Mouse (Mus musculus): ENCODE measurements at regions not wholly inside any gene's neighbourhood (a gene's known extent, or its start where the extent isn't known, plus 50 kb on each side); places are given as distances from the start of the nearest gene placed in this dataset.

DNA sequence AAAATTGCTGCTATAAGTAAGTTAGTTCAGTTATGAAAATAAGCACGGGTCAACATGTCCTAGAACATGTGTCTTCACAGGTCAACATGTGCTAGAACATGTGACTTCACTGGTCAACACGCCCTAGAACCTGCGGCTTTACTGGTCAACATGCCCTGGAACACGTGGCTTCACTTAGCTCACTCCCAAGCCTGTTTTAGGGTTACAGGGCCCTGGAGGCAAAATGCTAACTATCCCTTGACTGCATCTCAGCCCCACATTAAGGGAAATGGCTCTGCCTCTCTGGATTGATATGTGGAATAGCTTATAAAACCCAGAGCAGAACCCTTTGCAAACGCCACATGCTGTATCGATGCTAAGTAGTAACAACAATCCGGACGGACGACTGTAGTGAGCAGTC lies 67.8 kb downstream of the Nkx6-1 start:
- no peak for DNase-seq (ENCODE audit: low spot score in 2 of 2)

DNA sequence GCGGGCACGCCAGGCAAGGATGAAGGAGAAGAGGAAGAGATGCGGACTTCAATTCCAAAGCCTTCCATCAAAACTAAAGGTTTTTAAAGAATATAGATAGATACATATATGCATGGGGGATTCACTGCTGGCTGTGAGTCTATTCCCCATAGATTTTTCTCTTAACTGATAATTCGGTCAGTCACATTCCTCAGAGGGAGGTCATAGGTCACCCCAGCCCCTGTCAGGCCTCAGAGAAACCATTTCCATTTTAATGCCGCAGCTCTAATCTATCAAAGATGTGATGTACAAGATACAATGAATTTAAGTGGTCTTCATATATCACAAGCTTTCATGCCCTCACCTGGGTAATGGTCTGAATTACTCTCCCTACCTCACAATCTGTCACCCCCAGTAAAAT lies 73.6 kb downstream of the Nkx6-1 start:
- no peak for DNase-seq (ENCODE audit: low spot score in 2 of 2)

DNA sequence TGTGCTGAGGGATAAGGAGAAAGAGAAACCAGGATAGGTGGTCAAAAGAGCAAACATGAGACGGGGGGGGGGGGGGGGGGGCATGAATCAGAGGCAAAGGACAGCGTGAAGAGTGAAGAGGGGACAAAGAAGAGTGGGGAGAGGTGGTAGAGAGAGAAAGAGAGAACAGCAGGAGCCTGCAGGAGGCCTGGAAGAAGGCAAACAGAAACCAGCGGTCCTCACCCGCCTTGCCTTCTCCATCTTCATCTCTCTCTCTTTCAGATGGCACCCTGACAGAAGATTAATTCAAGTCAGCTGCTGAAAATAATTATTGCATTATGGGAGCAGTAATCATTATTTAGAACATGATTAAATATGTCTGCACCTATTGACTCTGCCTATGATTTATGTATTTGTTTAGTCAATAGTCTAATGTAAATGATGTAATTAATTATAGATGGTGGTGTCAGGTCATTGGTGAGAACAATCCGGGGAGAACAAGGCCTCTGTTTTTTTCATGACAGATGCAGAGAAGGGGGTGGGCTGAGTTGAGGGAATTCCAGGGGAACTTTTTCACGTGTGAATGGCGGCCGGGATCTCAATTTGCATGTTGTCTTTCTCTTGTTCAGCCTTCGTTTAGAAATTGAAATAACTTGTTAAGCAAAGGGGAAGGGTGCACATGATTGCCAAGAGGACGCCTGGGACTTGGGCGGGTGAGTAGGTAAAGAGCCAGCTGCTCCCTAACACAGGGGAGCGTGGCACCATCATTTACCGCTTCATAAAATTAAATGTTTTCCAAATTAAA lies 74.3 kb downstream of the Nkx6-1 start:
- no peak for DNase-seq (ENCODE audit: low spot score in 2 of 2)

DNA sequence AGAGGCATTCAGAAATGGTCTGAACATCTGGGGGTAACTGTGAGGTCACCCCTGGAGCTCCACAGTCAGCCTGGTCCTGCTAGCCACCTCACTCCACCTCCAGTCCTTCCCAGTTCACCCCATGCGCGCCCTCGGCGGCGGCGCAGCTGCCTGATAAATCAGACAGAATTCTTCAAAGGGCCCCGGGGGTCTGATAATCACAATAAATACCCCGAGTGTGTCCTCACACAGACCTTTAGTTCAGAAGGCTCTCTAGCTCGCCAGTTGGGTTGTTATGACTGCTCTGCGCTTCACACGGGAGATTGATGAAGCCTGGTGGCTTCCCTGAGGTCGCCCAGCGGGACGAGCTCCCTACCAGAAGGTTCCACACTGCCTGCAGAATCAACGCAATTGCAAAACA lies 91.8 kb downstream of the Nkx6-1 start:
- no peak for DNase-seq (ENCODE audit: low spot score in 2 of 2)

DNA sequence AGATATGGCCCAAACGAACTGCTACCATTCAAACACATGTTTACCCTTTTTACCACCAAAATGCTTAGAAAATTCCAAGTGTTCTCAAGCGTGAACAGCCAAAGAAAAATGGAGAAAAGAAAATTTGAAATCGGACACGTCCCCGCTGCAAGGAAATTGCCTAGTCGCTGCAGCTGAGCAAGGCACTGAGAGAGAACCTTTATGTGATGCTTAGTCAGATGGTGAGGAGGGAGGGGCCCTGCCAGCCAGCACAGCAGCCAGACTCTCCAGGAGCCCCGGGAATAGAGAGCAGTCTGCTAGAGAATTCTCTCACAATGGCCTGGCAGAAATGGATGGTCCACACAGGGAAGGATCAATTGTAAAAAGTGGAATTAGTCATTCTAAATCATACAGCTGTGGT lies 99.0 kb downstream of the Nkx6-1 start:
- no peak for DNase-seq (ENCODE audit: low spot score in 2 of 2)

DNA sequence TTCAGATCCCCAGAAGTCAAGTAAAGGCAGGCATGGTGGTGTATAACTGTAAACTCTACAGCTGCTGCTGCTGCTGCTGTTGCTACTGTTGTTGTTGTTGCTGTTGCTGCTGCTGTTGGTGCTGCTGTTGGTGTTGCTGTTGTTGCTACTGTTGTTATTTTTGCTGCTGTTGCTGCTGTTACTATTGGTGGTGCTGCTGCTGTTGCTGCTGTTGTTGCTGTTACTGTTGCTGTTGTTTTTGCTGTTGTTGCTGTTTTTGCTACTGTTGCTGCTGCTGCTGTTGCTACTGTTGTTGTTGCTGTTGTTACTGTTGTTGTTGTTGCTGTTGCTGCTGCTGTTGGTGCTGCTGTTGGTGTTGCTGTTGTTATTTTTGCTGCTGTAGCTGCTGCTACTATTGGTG lies 104.4 kb downstream of the Nkx6-1 start:
- no peak for DNase-seq (ENCODE audit: low spot score in 2 of 2)

DNA sequence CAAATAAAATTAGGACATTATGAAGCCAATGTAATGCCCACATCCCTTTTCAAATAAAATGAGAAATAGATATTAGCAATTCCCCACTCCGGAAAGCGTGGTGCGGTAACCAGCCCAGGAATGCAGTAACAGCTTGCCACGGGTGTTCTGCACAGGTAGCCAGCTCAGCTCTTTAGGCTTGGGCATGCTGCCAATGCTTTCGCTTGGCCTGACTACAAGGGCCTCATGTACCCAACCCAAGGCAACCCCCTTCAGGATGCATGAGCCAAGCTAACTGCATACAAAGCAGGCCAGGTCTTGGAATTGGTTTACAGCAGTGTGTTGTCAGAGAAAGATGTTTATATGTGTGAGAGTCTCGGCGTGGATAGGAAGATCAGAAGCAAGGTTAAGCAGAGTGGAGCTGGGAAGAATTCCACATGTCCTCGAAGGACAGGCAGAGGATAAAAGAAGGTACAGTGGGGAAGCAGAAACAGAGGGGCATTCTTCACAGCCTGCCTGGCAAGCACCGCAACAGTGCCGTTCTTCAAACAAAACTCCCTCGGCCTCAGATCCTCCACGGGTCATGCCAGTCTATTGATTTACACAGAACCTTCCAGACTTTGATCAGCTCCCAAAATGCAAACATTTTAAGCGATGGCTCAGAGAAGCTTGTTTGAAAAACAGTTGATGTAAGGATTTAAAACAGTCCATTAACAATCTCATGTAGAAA lies 106.4 kb downstream of the Nkx6-1 start:
- no peak for DNase-seq (ENCODE audit: low spot score in 2 of 2)

GRCm38 (mm10) chr5:101557156-101557555 lies 107.6 kb downstream of the Nkx6-1 start:
- DNase-seq (ENCODE audit: low spot score in 2 of 2), result no peak

DNA sequence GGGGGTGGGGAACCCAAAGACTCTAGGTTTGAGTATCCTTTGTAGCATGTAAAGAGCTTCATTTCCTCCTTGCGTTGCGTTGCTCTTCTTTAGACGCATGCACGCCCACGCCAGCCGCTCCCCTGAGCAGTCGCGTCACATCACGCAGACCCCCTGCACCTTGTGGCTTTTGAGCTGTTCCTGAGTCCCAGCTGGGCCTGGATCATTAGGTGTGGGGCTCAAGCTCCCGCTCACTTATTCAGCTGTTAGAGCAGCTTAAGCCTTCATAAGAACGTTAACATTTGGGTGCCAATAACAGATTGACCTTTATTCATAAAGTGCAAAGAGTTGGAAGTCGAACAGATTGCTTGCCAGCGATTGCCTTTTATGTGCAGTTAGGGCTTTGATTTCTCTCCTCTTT lies 121.5 kb downstream of the Nkx6-1 start:
- DNase-seq (ENCODE audit: low spot score in 2 of 2), result no peak

GRCm38 (mm10) chr5:101539818-101540217 lies 125.0 kb downstream of the Nkx6-1 start:
- DNase-seq (ENCODE audit: low spot score in 2 of 2), result no peak

GRCm38 (mm10) chr5:101539254-101539549 lies 125.6 kb downstream of the Nkx6-1 start:
- DNase-seq (ENCODE audit: low spot score in 2 of 2), result no peak

DNA sequence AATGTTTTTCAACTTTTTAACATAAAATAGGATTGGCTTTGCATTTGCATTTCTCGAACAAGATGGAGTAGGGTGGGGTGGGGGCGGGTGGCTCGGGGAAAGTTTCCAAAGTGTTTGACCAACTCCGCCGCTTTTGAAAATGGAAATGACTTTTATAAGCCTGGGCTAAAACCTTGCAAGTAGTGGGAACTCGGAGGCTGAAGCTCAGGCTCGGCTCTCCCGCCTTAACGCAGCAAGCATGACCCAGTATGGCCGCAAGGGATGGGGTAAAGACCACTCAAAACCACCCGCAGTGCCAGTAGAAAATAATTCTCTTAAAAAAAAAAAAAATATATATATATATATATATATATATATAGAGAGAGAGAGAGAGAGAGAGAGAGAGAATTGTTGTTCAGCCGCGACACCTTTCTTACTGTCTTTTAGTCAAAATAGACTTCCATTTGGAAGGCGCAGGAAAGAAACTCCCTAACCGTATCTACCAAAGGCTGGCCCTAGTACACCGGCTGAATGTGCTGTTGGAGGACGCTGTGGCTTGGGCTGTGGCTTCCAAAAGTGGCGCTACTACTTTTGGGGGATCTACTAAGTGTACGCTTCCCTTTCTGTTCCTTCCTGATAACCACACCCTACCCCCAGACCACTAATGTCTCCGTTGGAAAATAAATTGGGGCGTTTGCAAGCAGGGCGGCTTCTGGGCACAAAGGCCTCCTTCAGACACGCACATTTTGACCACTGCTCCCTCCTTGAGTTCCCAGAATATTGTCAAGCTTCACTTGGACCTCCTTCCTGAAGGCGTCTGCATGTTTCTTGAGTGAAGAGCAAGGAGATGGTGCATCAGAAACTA lies 126.2 kb downstream of the Nkx6-1 start:
- DNase-seq (ENCODE audit: low spot score in 2 of 2), result no peak

DNA sequence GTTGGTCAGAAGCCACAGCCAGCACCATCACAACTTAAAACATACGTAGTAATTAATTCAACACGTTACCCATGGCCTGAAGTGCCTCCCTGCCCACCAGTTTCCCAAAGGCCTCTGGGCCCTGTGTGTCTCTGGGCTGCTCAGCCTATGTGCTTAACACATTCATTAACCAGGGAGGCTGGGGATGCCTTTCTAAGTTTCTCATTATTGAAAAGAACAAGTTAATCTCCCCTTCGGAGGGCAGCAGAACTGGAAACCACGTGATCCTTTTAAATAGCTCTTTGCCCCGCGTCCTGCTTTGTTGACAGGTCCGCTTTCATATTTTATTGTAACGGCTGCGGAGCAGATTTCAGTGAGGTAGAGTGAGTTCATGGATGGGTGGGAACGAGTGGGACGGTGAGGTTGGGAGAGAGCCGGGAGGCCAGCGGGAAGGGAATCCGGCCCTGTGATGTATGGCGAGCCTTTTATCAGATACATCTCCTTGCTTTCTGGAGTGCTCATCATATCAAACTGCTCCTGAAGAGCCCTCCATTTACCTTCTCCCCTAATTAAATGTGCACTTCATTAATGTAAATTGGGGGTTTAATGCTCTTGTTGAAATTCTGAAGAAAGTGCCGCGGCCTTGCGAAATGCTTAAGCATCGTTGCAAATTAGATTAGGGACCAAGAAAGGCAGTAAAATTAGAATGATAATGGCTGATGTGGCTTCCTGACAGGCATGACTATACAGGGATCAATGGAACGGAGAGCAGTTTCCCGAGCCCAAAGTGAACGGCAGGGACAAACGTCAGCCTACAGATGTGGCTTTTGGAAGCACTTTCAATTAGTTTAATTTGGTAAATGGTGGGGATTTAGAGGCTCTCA lies 127.0 kb downstream of the Nkx6-1 start:
- DNase-seq (ENCODE audit: low spot score in 2 of 2), result no peak

GRCm38 (mm10) chr5:101535451-101535850 lies 129.3 kb downstream of the Nkx6-1 start:
- DNase-seq (ENCODE audit: low spot score in 2 of 2), result no peak

DNA sequence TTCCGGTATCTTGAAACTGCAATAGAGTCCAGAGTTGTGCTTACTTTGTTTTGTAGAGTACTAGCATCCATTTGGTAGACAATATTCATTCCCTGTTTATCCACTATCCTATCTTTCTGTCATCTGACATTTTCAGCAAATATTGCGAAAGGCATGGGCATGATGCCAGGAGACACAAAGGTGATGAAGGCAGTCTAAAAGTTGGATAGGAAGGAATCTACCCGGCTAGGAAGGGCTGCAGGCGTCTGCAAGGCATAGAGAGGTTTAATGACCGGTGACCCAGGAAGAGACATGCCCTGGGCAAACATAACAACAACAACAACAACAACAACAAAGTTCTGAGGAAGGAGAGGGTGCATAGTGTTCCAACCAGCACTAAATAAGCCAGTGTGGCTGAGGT lies 139.4 kb downstream of the Nkx6-1 start:
- DNase-seq (ENCODE audit: low spot score in 2 of 2), result no peak

GRCm38 (mm10) chr5:101524670-101525069 lies 140.1 kb downstream of the Nkx6-1 start:
- DNase-seq (ENCODE audit: low spot score in 2 of 2), result no peak

DNA sequence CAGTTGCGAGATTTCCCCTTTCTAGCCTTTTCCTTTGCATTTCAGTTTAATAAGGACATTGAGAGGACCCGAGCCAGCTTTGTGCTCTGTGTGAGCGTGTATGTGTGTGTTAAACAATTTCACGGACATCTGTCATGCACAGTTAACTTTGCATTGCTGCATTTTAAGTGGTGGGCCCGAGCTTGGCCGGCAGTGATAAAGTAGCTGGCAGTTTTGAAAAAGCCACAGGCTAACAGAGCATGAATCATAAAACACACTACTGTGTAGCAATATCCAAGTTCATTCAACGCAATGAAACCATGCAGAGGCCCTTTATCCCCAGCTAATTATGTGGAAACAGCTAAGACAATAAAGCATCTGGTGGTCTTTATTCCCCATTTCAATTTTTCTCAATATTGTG lies 140.9 kb downstream of the Nkx6-1 start:
- no peak for DNase-seq (ENCODE audit: low spot score in 2 of 2)

- DNase-seq (ENCODE audit: low spot score in 2 of 2), result no peak
Measured at GRCm38 (mm10) chr5:101523490-101523889, 141.3 kb downstream of the Nkx6-1 start.

DNA sequence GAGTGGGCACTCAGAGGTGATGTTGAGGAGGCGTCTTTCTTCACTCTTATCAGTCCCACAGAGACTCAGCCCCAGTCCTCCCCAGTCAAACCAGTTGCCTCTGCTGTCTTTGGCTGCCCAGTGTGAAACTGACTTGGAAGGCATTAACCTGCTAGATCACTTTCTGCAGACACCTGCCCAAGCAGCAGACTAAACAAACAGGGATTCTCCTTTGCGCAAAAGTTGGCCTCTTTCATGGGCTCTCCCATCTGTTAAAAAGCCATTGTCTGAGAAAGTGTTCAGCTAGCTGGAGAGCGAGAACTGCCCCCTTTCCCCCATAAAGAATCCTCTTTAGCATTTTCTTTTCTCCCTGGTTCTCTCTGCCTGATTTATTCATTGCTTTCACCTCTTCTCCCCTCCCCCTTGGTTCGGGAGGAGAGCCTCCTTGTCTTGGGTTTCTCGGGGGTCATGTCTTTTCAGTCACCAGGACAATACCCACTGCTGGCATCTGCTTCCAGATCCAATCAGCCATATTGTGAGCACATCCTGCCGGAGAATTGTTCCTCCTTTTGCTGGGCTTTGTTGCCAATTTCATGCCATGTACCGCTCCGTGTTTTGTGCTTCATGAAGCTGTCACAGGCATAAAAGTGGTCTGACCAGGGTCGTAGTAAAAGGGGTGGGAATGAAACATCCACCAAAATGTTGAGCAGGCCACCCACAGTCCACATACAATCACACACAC lies 143.7 kb downstream of the Nkx6-1 start:
- no peak for DNase-seq (ENCODE audit: low spot score in 2 of 2)

DNA sequence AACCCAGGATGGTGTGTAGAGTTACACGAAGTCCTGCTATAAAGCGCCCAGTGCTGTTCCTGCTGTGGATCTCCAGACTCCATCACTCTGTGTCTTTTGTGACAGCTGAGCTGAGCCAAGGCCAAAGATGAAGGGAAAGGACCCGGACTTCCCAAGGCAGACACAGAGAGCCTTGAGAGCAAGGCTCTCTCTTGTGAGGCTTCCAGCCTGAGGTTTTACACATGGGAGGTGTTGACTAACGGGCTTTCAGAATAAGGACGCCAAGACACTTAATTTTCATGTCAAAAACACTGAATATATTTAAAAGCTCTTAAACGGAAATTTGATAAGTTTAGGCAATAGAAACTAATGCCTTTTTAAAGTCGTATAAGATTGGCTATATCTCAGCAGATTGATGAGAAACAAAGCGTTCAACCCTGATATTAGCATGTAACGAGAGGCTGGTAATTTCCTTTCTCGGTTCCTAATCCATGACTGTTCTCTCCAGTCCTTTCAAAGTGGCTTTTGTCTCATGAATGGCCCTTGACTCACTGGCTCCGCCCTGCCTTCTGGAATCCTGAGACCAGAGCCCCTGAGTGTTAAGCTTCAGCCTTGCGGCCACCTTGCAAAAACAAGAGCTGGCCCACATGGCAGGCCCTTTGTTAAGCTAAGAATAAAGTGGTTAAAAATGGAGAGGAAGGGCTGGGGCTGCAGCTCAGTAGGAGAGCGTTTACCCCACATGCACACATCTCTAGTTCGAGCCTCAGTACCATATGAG lies 145.8 kb downstream of the Nkx6-1 start:
- DNase-seq (ENCODE audit: low spot score in 2 of 2), result no peak

GRCm38 (mm10) chr5:101497698-101498048 lies 167.1 kb downstream of the Nkx6-1 start:
- DNase-seq (ENCODE audit: low spot score in 2 of 2), result no peak
